Mouse (Mus musculus) spleen, adult 2 months (tissue): Measurements from ENCODE around the gene Traf4.

Source experiments
- CTCF ChIP-seq: fragments of 200-500 bp; IDR thresholded peaks from 2 replicates; pipeline ENCODE4 v1.5.1; 2011; ENCODE audit warnings: mild to moderate bottlenecking, inconsistent platforms; ENCODE audit not compliant: insufficient read depth, insufficient read length, insufficient replicate concordance; ENCODE audit errors: extremely low read depth
- POLR2A ChIP-seq: fragments of 200-500 bp; IDR thresholded peaks from 2 replicates; pipeline ENCODE4 v1.6.1; 2011; ENCODE audit warnings: low read depth, low read length, inconsistent platforms

GRCm38 (mm10) chr11:78182450-78182849, 17.1 kb upstream of the Traf4 start:
- TF ChIP-seq CTCF (no peak), POLR2A (no peak)
